Mouse (Mus musculus) gastrocnemius, postnatal 10 days (tissue): ENCODE results near the gene 2900011O08Rik. TPM values are rescaled to one million over a fixed set of nuclear protein-coding genes. Genes with fewer than 3 reads are reported as not detected.
A peak's percentile ranks its signal among the peaks of the same experiment; 100 is the strongest.
"Not testable (repeated sequence)": the region's sequence is repeated elsewhere in the genome, so short reads cannot be mapped to it uniquely, and the experiment has no call there.

Source experiments
- DNase-seq: peaks from one replicate; pipeline ENCODE4 v3.0.0; 2021; ENCODE audit warnings: mixed read lengths
- long read RNA-seq, 2 experiments: library from polyadenylated mRNA; stranded (forward); transcript quantifications; one replicate each; pipeline ENCODE4 v2.0.0; 2021
- total RNA-seq, 2 experiments: library from RNA; stranded (reverse); gene quantifications; 2 replicates each; pipeline ENCODE4 v1.2.3; 2021

Gene 2900011O08Rik
- total RNA-seq: under 1 TPM; 0.43 to 0.63 TPM
- long read RNA-seq, experiment 1: 0 reads
- long read RNA-seq, experiment 2, partial matches to known transcripts: 0 of 1 reads
- long read RNA-seq, experiment 2, other reads (novel, unspliced or antisense): 1 of 1 reads

- peak; percentile 9 for DNase-seq
Observed at GRCm38 (mm10) chr16:13986574-13987478, at the start of gene 2900011O08Rik, which contains the start of gene Ifitm7. Gene 2900011O08Rik, plus strand, starts transcription at chr16:13986604. Gene Ifitm7, minus strand, starts transcription at chr16:13986888.

- peak; percentile 42 for DNase-seq
Observed at GRCm38 (mm10) chr16:13940139-13940846, 46.1 kb upstream of the 2900011O08Rik start.

DNA sequence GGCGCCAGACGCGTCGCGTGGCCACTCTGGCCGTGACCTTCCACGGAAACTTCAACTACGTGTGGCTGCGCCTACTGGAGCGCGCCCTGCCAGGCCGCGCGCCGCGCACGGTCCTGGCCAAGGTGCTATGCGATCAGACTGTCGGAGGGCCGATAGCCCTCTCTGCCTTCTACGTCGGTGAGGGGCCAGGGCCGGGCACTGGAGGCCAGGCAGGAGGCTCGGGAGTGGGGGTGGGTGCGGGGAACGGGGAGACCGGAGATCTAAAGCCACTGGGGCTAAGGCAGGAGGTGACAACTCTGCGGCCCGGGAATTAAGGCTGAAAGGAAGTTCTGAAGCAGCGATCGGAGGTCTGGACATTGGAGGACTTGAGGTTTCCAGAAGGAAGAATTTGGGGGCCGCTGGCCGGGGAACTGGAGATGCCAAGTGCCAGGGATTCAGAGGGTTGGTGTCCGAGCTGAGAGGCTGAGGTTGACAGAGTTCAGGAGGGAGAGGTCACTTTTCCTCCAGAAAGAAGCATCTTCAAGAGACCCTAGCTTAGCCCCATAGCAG, 45.5 kb upstream of the 2900011O08Rik start:
- DNase-seq: no peak

GRCm38 (mm10) chr16:13944178-13944577, 42.2 kb upstream of the 2900011O08Rik start:
- no peak for DNase-seq

GRCm38 (mm10) chr16:13944752-13945151, 41.7 kb upstream of the 2900011O08Rik start:
- DNase-seq: no peak

DNA sequence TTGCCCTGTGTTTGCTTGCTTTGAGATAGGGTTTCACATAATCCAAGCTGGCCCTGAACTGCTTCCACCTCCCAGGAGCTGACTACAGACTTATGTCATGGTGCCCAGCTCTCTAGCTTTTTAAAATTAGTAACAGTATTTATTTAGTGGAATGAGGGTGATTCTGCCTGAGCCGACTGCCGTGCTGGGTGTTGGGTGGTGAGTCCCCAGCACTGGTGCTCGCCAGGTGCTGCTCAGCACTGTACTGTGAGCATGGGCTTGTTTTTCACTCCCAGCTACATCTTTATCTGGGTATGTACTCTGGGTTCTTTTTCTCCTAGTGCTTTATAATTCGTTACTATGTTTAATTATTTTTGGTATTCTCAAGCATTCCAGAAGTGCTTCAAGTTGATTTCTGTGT, 41.3 kb upstream of the 2900011O08Rik start:
- no peak for DNase-seq

GRCm38 (mm10) chr16:13946306-13946705, 40.1 kb upstream of the 2900011O08Rik start:
- no peak for DNase-seq

DNA sequence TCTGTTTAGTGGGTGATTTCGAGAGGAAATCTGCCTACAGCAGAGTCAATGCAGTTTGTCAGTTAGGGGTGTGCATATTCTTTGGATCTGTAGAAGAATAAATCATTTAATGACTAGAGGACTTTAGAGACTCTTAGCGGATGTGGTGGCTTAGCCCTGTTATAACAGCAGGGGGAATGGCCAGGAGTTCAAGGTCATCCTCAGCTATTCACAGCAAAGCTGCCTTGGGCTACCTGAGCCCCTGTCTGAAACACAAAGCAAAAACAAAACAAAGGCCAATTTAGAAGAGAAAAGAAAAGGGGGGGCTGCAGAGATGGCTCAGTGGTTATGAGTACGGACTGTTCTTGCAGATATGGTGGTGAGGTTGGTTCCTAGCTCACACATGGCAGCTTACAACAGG, 35.2 kb upstream of the 2900011O08Rik start:
- DNase-seq: no peak

DNA sequence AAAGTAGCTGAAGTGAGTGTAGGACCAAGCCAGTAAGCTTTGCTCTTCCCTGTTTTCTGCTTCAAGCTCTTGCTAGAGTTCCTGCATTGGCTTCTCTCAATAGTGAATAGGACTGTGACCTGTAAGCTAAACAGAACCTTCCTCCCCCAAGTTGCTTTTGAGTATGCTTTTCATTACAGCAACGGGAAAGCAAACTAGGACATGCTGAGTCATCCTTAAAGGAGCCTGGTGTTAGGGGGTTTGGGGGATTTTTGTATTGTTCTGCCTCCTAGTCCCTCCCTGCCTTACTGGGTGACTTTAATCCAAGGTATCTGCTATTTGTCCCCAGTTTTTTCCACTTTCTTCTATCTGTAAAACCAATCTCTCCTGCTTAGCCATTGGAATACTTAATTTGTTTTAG, 24.4 kb upstream of the 2900011O08Rik start:
- no peak for DNase-seq

- DNase-seq: no peak
Observed at GRCm38 (mm10) chr16:13969096-13969495, 17.3 kb upstream of the 2900011O08Rik start.

DNA sequence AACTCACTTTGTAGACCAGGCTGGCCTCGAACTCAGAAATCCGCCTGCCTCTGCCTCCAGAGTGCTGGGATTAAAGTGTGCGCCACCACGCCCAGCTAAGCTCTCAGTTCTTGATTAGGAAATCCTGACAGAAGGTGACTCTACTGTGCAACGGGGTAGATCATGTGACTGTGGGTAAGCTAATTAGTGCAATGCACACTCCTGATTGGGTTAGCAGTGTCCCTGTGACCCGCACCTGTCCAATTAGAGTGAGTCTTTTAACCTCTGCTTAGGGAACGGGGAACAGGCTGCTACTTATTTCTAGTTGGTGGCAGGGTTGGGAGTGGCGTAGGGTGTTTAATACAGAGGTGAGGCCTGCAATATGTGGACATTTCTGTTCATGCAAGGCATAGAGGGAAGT, 14.4 kb upstream of the 2900011O08Rik start:
- no peak for DNase-seq

DNA sequence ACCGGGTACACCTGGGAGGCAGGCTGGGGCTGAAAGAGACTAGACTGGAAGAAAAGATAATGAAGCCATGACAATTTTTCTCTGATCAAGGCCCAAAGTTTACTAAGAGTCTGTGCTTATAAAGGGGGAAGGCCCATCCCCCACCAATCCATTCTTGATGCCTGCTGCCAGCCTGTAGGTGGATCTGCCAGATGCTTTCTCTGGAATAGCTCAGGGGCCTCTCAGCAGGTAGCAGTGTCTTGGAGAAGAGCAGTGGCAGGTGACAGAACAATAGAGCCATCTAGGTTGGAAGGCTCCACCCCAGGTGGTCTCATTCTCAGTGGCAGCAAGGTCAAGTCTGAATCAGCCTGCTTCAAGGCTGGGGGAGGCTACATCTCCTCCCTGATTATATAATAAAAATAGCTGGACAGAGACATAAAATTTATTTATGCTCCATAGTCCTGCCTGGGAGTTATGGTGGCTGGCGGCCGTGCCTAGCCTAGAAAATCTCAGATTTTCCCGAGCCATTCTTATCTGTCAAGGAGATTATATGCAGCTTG, 10.0 kb upstream of the 2900011O08Rik start:
- not testable (repeated sequence) for DNase-seq

GRCm38 (mm10) chr16:13977026-13977425, 9.4 kb upstream of the 2900011O08Rik start:
- DNase-seq: not testable (repeated sequence)

DNA sequence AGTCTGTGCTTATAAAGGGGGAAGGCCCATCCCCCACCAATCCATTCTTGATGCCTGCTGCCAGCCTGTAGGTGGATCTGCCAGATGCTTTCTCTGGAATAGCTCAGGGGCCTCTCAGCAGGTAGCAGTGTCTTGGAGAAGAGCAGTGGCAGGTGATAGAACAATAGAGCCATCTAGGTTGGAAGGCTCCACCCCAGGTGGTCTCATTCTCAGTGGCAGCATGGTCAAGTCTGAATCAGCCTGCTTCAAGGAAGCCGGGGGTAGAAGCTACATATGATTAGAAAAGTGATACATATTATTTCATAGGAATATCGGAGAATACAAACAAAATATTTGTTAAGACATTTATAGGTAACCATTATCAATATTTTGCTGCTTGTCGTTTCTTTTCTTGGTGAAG, 4.7 kb upstream of the 2900011O08Rik start:
- not testable (repeated sequence) for DNase-seq

- no peak for DNase-seq
Observed at GRCm38 (mm10) chr16:13983161-13983560, 3.2 kb upstream of the 2900011O08Rik start.

DNA sequence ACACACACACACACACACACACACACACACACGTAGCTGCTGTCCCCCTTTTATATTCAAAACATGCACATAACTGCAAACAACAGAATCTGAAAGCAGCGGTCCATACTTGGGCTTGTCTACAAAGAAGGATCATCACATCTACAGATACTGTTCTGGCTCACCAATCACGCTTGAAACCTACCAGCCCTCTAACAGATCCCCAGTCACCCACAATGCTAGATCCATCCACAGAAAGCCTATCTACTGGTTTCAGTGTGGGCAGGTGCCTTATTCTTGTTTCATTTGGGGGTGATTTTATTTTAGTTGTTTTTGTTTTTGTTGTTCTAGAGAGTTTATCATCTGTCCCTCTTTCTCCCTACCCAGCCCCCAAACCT, 219 bp upstream of the 2900011O08Rik start:
- DNase-seq: no peak

- DNase-seq: no peak
Observed at GRCm38 (mm10) chr16:13992518-13993248, 6.3 kb downstream of the 2900011O08Rik start.

- no peak for DNase-seq
Observed at GRCm38 (mm10) chr16:13994076-13994475, 7.7 kb downstream of the 2900011O08Rik start.

- DNase-seq: no peak
Observed at GRCm38 (mm10) chr16:13994502-13994901, 8.1 kb downstream of the 2900011O08Rik start.

- no peak for DNase-seq
Observed at GRCm38 (mm10) chr16:14003386-14004130, 17.2 kb downstream of the 2900011O08Rik start.

- no peak for DNase-seq
Observed at GRCm38 (mm10) chr16:14004170-14004569, 17.8 kb downstream of the 2900011O08Rik start.
